ENCODE assay signal across 8 mouse cellular contexts in genomic region chr16:16896382-16897055, GRCm38 (mm10). TPM values are rescaled to one million over a fixed set of nuclear protein-coding genes. Genes with fewer than 3 reads are reported as not detected.
DNase-seq lines count a peak whose midpoint lies in the region; ATAC-seq lines count a peak whose summit lies in the region.

Gene Ppm1f, plus strand, starts transcription at chr16:16896469.

- H3K4me1 ChIP-seq in brown adipose tissue, adult 24 weeks (ENCODE audit: control insufficient read depth, insufficient read depth, insufficient read length, low read length), result peaks cover 16% of the 10 kb centered on the region
- H3K4me1 ChIP-seq in heart, embryonic 13.5 days, result peaks cover 16% of the 10 kb centered on the region
- H3K4me1 ChIP-seq in liver, embryonic 12.5 days, result peaks cover 24% of the 10 kb centered on the region
- H3K4me1 ChIP-seq in stomach, embryonic 15.5 days, result peaks cover 11% of the 10 kb centered on the region; the same call in 1 of the 2 replicates

- peak within 1 kb of the TSS; percentile 70 for H3K4me3 ChIP-seq in brown adipose tissue, adult 24 weeks (ENCODE audit: insufficient read depth, low read depth, low read length)
- H3K4me3 ChIP-seq in heart, embryonic 13.5 days, result peak within 1 kb of the TSS; percentile 74
- H3K4me3 ChIP-seq in liver, embryonic 12.5 days, result peak within 1 kb of the TSS; percentile 64
- peak within 1 kb of the TSS; percentile 70 for H3K4me3 ChIP-seq in stomach, embryonic 15.5 days (replicated peaks)

- H3K27me3 ChIP-seq in heart, embryonic 13.5 days (replicated peaks), result no peaks in the 10 kb centered on the region
- no peaks in the 10 kb centered on the region for H3K27me3 ChIP-seq in liver, embryonic 12.5 days (replicated peaks)
- H3K27me3 ChIP-seq in stomach, embryonic 15.5 days (replicated peaks), result no peaks in the 10 kb centered on the region

- peak; percentile 97 for DNase-seq in CD4-positive, CD25-positive, alpha-beta regulatory T cell, adult 2 months (ENCODE audit: low read depth, low spot score)
- peak; percentile 69 for DNase-seq in fat pad, adult 2 months (ENCODE audit: extremely low read depth, low read depth, low spot score)
- DNase-seq in kidney, postnatal 10 days, result peak; percentile 96
- peak; percentile 94 to 96 for DNase-seq in natural killer cell, adult 2 months (ENCODE audit: low spot score in 2 of 2)

- peak within 1 kb of the TSS; percentile 88 for H3K9ac ChIP-seq in heart, embryonic 13.5 days
- H3K9ac ChIP-seq in liver, embryonic 12.5 days, result peak within 1 kb of the TSS; percentile 73
- peak within 1 kb of the TSS; percentile 44 for H3K9ac ChIP-seq in stomach, embryonic 15.5 days

- H3K36me3 ChIP-seq in heart, embryonic 13.5 days, result peaks cover 40% of the 10 kb centered on the region
- H3K36me3 ChIP-seq in liver, embryonic 12.5 days, result peaks cover 24% of the 10 kb centered on the region
- peaks cover 16% of the 10 kb centered on the region for H3K36me3 ChIP-seq in stomach, embryonic 15.5 days

- H3K9me3 ChIP-seq in heart, embryonic 13.5 days, result no peaks in the 10 kb centered on the region
- no peaks in the 10 kb centered on the region for H3K9me3 ChIP-seq in liver, embryonic 12.5 days (replicated peaks)
- H3K9me3 ChIP-seq in stomach, embryonic 15.5 days, result no peaks in the 10 kb centered on the region

- ATAC-seq in heart, embryonic 13.5 days (ENCODE audit: extremely low read depth, insufficient number of reproducible peaks, low FRiP score, low TSS enrichment), result peak; percentile 71
- ATAC-seq in liver, embryonic 12.5 days, result peak; percentile 89
- peak; percentile 90 for ATAC-seq in stomach, embryonic 15.5 days (ENCODE audit: insufficient read depth, low FRiP score, low read depth)

- H3K4me2 ChIP-seq in heart, embryonic 13.5 days, result peak within 1 kb of the TSS; percentile 89
- peak within 1 kb of the TSS; percentile 83 for H3K4me2 ChIP-seq in liver, embryonic 12.5 days
- H3K4me2 ChIP-seq in stomach, embryonic 15.5 days, result peak within 1 kb of the TSS; percentile 72

- H3K27ac ChIP-seq in brown adipose tissue, adult 24 weeks (replicated peaks; ENCODE audit: low read depth, low read length), result peak within 1 kb of the TSS; percentile 97
- peak within 1 kb of the TSS; percentile 73 for H3K27ac ChIP-seq in heart, embryonic 13.5 days (replicated peaks)
- peak within 1 kb of the TSS; percentile 39 for H3K27ac ChIP-seq in liver, embryonic 12.5 days
- H3K27ac ChIP-seq in stomach, embryonic 15.5 days, result peak within 1 kb of the TSS; percentile 57

- under 1% methylated on average over 29 of the region's 29 CpGs for WGBS in heart, embryonic 13.5 days
- WGBS in liver, embryonic 12.5 days (ENCODE audit: insufficient replicate concordance), result under 1% methylated on average over 29 of the region's 29 CpGs
- WGBS in stomach, embryonic 15.5 days, result under 1% methylated on average over 29 of the region's 29 CpGs

RNA-seq across cellular contexts. Expression of gene Ppm1f, which starts in this region (rescaled TPM):
- 10.7 and 12.8 TPM in 2 replicates for polyA plus RNA-seq in brown adipose tissue, adult 24 weeks (2012; ENCODE audit: insufficient read depth, insufficient read length, missing spikeins)
- 26.9 and 27.2 TPM in 2 replicates for polyA plus RNA-seq in heart, embryonic 13.5 days (2015; fragmentation: Nextera tagmentation; extraction: Ambion mirVana)
- polyA plus RNA-seq in liver, embryonic 12.5 days (2016; fragmentation: Nextera tagmentation; extraction: Ambion mirVana), result 13.8 and 14.4 TPM in 2 replicates
- 17.9 and 21.0 TPM in 2 replicates for polyA plus RNA-seq in stomach, embryonic 15.5 days (2015; fragmentation: Nextera tagmentation; extraction: Ambion mirVana)

Comparison
In these comparisons a context has a peak if more than half of its experiments do, and no peak if none do; other contexts are left out.
1. Peak in every context shown above with its lines: DNase-seq, ATAC-seq, H3K4me3 ChIP-seq and H3K27ac ChIP-seq.
2. H3K27ac ChIP-seq: peak in every context shown above with its lines; median percentile 97 in brown adipose tissue, adult 24 weeks; 73 in heart, embryonic 13.5 days; 57 in stomach, embryonic 15.5 days; 39 in liver, embryonic 12.5 days.